Mouse (Mus musculus): ENCODE measurements at regions not wholly inside any gene's neighbourhood (a gene's known extent, or its start where the extent isn't known, plus 50 kb on each side); places are given as distances from the start of the nearest gene placed in this dataset.

DNA sequence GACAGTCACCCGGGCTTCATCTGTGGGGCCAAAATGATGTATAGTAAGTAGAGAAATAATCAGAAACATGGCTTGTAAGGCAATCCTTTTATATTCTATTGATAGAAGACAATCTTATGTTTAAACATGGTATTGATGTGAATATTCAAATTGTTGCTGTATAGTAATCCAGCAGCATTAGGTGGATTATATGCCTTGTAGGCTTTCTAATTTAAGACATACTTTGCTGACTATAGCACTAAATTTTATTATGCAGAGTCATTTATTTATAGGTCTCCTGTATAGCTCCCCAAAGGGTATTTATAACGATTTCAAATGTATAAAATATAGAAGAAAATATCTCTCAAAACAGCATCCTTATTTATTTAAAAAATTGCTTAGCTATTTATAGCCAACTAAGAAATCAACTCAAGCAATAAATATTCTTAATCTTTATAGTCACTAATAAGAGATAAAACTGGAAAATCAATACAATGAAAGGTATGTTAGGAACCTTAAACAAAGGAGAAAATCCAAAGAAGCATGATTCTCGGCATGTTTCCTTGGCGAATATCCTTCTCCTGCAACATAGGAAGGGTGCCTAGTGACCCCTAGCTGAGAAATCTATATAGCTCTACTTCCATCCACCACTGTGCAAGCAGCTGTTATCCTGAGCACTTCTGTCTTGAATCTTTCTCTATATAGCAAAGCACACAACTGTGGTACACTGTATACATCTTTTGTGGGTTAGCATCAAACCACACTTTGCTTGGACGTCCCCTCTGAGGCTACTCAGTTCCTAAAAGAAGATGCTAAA, 188.8 kb upstream of the Gm49339 start:
- no peak for DNase-seq (ENCODE audit: low spot score)

DNA sequence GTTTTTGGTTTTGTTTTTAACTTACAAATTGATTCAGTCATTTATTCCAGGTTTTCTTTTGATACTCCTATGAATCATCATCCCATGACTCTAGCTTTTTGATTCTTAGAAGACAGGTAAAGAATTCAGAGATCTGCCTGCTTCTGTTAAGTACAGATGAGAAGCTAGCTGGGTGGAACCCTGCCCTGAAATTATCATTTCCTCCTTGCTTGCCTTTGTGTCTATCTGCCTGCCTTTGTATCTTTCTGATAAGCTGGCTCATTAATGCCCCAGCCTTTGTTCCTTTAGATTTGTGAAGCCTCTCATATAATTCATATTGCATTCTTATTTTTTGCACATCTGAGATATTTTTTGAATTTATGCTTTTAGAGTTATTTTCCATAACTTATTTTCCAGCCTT, 167.6 kb upstream of the Gm49339 start:
- DNase-seq (ENCODE audit: low spot score) = no peak

DNA sequence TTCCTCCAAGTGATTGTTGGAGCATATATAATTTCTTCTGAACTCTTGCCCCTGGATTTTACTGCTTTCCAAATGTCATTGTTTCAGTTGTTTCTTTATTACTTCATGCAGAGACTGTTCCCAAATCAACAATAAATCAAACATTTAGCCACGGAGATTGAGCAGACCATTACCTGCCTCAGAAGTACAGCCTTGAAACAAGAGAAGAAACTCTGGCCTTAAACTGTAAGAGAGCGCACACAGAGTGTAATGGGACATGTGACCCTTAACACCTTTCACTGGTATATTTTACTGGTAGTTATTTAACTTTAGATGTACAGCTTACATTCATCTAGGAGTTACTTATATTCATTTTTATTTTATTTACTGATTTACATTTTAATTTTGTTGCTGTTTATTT, 160.2 kb upstream of the Gm49339 start:
- no peak for DNase-seq (ENCODE audit: low spot score)

DNA sequence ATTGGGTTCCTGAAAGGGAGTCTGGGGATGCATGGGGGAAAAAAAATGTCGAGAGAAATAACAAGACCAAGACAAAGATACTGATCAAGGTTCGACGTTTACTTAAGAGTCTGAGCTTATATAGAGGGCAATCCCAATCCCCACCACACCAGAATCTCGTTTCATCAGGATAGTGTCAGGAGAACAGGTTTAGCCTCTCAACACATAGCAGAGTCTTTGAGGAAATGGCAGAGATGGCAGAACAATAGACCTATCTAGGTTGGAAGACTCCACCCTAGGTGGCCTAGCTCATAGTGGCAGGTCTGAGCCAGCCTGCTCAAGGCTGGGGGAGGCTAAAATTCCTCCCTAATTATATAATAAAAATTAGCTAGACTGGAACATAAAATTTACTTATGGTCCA, 151.6 kb upstream of the Gm49339 start:
- no peak for DNase-seq (ENCODE audit: low spot score)

DNA sequence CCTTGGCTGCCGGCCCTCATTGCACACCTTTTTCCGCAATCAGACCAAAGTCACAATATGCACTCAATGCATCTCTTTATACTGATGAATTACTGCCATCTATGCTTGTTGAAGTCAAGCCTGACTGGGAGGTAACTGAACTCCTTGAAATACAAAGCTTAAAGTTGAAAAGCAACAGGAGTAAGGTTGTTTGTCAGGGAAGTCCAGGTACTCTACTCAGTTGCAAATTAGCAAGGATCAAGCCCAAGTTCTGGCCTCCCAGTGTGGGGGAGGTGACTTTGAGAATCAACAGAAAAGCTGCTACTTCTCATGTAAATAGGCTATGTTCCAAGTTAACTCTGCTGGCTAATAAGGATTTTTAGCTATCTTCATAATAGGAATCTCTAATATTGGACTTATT, 151.0 kb upstream of the Gm49339 start:
- DNase-seq (ENCODE audit: low spot score) = no peak
